Mouse (Mus musculus): Measurements from ENCODE around the gene Papss2.

Papss2 gene

DNA sequence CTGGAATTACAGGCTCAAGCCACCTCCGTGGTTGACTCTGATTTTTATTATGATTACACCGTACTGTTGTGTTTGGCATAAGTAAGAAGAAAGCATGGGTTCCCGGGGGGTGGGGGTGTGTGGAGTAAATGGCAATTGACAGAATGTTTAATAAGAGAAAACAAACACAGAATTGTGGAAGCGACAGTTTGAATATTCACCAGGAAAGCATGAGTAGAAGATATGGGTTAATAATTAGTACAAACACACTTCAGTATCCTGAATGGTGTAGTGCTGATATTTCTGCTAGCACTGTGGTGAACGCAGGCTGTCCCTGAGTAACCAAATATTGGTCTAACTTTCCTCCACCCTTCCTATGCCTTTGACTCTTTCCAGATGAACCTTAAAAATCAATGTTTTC, 3.8 kb downstream of the Papss2 start:
- no peak for DNase-seq (ENCODE audit: low read depth, low spot score)

DNA sequence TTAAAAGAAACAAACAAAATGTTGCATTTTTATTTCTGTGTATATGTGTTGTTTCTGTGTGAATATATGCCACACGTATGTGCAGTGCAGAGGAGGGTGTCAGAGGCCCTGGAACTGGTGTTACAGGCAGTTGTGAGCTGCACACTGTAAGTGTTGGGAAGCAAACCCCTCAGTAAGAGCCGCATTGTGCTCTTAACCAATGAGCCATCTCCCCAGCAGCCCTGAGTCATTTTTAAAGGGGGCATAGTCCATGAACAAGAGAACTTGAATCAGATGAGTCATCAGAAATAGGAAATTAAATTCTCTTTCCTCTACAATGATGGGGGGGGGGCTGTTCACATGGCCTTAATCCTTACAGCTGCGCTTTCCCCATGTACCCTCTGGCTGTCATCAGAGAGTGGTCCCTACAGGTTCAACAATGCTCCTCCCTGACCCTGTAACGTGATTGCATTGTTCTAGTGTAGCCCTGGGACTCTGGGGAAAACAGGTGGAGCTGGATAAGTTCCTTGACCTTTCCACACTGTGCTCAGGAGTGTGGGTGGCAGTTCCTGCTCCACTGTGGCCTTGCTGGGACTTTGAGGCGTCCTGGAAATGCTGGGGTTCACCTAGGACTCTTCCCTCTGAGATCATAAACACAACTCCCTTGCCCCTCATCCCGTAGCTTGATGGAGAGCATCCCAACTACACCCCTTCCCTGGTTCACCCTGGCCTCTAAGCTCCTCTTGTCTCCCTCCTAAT, 5.6 kb downstream of the Papss2 start:
- DNase-seq (ENCODE audit: low read depth, low spot score): no peak

- no peak for DNase-seq (ENCODE audit: low read depth, low spot score)
Observed at GRCm38 (mm10) chr19:32603466-32603865, 7.9 kb downstream of the Papss2 start.

GRCm38 (mm10) chr19:32604127-32604526, 8.5 kb downstream of the Papss2 start:
- DNase-seq (ENCODE audit: low read depth, low spot score): no peak

- no peak for DNase-seq (ENCODE audit: low read depth, low spot score)
Observed at GRCm38 (mm10) chr19:32604563-32605252, 9.1 kb downstream of the Papss2 start.

- DNase-seq (ENCODE audit: low read depth, low spot score): no peak
Observed at GRCm38 (mm10) chr19:32606227-32606827, 10.7 kb downstream of the Papss2 start.

GRCm38 (mm10) chr19:32607036-32607435, 11.4 kb downstream of the Papss2 start:
- no peak for DNase-seq (ENCODE audit: low read depth, low spot score)

- DNase-seq (ENCODE audit: low read depth, low spot score): no peak
Observed at GRCm38 (mm10) chr19:32611386-32612092, 15.9 kb downstream of the Papss2 start.

DNA sequence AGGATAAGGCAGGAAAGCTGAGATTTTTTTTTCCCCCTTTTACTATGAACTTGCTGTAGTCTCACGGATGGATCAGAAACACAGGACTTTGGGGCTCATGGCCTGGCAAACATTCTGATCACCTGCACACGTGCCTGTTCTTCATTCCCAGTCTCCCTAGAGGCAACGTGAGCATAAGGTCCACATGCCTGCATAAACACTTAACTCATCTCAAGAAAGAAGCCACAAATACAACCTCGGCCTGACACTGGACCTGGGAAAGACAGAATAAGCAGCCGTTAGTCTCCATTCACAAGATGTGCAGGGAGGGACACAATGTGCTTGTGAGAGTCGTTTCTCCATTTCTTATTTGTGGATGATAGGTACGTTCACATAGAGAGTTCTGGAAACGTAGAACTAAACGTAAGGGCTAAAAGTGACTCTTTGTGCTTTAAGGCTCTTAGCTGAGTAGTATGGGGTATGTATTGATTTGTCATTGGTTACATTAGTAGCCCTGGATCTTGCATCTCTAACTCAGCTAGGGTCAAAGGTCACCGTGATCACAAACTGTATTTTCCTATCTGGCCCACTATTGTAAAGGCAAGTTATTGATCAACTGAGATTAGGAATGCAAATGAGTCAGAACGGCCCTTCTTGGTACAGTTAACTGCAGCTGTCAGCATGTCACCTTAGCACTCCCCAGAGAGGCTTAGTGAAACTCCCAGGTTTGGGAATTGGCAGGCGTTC, 18.6 kb downstream of the Papss2 start:
- no peak for DNase-seq (ENCODE audit: low read depth, low spot score)

GRCm38 (mm10) chr19:32614772-32615099, 19.1 kb downstream of the Papss2 start:
- no peak for DNase-seq (ENCODE audit: low read depth, low spot score)

GRCm38 (mm10) chr19:32616646-32617045, 21.1 kb downstream of the Papss2 start:
- DNase-seq (ENCODE audit: low read depth, low spot score): no peak

DNA sequence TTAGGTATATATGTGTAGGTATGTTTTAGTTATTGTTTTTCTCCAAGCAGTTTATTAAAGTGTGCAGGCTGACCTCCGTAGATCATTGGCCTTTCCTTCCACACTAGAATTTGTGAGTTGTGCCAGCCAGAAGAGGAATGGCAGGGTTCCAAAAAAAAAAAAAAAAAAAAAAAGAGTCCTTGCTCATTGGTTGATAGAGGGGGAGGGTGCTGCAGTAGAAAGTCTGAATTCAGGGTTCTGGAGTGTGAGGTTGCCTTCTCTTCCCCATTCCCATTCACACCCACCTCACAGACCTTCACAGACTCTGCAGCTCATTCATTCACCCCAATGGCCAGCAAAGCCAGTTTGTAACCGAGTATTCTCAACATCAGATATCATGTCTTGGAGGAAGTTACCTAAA, 24.1 kb downstream of the Papss2 start:
- no peak for DNase-seq (ENCODE audit: low read depth, low spot score)

DNA sequence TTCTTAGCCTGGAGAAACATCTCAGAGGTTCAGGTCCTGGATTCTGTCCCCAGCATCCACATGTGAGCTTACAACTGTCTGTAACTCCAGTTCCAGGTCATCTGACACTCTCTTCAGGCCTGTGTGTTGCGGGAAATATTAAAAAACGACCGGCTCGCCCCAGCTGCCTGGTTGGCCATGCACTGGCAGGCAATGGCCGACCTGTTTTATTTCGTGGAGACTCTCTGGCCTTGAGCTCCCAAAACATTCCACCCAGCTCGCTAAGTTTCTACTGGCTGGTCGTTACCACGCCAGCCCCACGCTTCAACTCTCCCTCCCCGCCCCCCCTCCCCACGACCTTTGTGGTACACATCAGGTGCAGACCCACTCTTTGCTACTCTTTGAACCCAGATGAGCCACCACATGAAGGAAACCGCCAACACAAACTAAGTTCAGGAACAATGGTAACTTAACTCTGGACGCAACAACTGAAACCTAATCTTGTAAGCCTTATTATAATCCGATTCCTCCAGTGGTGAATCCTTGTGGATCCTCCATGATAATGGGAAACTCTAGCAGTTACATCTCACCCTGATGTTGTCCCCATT, 25.4 kb downstream of the Papss2 start:
- no peak for DNase-seq (ENCODE audit: low read depth, low spot score)

GRCm38 (mm10) chr19:32622142-32622541, 26.6 kb downstream of the Papss2 start:
- no peak for DNase-seq (ENCODE audit: low read depth, low spot score)

GRCm38 (mm10) chr19:32626768-32627331, 31.3 kb downstream of the Papss2 start:
- no peak for DNase-seq (ENCODE audit: low read depth, low spot score)

DNA sequence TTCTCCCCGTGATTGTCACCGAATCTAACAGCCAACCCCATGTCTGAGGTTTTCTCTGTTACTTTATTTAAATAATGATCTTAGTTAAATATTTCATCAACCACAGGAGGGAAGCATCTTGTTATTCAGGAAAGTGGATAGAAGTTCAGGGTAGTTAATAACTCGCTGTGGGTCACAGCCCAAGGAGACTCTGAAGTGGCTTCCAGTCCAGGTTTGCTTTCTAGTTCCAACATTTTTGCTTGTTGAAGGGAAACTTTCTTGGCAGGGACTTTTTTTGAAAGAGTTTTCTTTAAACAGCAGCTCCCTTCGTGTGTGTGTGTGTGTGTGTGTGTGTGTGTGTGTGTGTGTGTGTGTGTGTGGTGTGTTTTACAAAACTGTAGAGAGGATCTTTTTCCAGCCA, 32.0 kb downstream of the Papss2 start:
- DNase-seq (ENCODE audit: low read depth, low spot score): no peak

DNA sequence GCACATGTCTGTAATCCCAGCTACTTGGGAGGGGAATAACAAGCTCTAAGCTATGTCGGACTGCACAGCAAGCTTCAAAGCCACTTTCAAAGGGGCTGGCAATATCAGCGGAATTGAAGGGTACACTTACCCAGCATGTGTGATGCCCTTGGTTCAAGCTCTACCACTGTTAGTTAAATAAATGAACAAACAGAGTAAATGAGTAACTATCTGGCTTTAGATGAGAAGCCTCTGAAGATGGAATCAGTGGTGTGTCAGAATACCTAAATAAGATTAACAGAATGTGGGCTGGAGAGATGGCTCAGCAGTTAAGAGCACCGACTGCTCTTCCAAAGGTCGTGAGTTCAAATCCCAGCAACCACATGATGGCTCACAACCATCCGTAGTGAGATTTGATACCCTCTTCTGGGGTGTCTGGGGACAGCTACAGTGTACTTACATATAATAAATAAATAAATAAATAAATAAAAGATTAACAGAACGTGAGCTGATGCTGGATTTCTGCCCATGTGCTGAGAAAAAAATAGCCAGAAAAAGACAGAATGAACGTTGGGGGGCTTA, 33.1 kb downstream of the Papss2 start:
- DNase-seq (ENCODE audit: low read depth, low spot score): no peak

GRCm38 (mm10) chr19:32634916-32635315, 39.3 kb downstream of the Papss2 start:
- DNase-seq (ENCODE audit: low read depth, low spot score): no peak

DNA sequence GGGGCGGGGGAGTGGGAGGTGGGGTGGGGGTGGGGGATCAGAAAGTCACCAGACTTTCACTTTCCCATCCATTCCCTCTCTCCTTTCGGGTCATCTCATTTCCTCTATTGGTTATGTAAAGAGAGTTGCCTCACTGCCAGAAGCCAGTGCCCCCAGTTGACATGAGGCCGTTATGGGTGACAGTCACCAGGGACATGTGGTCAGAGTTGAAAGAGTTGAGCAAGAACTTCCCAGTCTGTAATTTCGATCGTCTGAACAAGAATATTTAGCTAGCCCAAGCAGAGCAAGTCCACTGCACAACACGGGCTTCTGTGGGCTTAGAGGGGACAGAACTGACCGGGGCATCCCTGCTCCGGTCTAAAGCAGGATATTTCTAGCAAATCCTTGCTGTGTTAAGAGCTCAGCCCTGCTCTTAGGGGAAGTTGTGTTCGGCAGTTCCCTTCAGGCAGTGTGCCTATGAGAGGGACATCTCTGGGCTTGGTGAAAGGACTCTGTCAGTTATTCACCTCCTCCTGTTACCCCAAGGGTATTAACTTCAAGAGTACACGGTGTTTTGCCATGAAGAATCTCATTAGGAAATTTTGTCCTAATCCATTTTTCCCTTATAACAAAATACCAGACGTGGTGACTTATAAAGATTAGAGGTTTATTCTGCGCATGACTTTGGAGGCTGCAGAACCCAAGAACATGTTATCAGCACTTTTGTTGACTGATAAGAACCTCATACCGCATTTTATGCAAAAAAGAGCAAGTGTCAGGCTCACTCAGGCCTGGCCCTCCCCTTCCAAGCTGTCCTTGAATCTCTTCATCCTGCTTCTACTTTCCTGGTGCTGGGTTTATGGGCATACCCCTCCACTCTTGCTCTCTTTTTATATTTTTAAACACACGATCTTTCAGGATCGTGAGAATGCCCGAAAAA, 42.0 kb downstream of the Papss2 start:
- peak; percentile 31 for DNase-seq (ENCODE audit: low read depth, low spot score)
